Mouse (Mus musculus) liver, adult 10 weeks (tissue): ENCODE data around the gene Tsc22d1. TPM values are rescaled to one million over a fixed set of nuclear protein-coding genes. Genes with fewer than 3 reads are reported as not detected.

Source experiments
- polyA plus RNA-seq: library from polyadenylated mRNA; stranded (reverse); fragments of 350-450 nt; fragmentation: Illumina TruSeq; extraction: RNeasy Lipid Tissue Mini Kit (QIAGEN cat#74804); gene quantifications from one replicate; pipeline ENCODE4 v1.2.3, GENCODE M21; 2014; ENCODE audit warnings: low read depth, low replicate concordance

Tsc22d1 gene
- polyA plus RNA-seq, result 81.7 TPM

DNA sequence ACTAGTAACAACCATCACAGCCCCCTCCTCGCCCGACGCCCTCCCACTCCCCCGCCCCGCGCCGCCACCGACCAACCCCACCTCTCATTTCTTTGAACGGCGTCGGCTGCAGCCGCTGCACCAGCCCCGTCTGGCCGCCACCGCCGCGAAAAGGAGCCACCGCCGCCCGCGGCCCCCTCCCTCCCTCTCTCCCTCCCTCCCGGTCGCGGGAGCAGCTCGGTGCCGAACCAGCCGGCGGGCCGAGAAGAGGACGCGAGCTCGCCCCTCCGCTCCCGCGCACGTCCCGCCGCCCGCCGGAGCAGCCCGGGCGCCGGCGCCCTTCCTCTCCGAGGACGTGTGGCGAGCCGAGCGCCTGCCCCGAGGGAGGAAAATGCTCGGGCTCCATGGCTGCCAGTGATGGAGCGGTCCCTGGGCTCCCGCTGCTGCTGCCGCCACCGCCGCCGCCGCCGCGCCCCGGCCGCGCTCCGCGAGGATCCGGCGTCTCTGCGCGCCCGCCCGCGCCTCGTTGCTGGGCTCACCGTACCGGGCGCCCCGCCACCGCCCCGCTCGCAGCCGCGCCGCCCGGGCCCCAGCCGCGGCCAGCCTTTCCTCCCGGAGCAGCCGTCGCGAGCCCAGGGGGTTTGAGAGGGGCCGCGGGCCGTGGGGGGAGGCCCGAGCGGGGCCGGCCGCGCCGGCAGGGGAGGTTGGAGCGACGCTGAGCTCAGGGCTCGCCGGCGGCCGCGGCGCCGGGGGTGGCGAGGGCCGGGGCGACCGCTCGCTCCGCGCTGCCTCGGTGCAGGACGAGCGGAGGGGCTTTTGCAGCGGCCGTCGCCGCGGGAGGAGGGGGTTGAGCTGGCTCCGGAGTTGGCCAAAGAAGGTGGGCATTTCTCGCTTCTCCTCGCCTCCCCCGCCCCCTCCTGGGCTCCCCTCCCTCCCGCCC is at the start of gene Tsc22d1:
Gene Tsc22d1 (plus strand): TSS at position 100 of the 919 bp plus-strand sequence.

DNA sequence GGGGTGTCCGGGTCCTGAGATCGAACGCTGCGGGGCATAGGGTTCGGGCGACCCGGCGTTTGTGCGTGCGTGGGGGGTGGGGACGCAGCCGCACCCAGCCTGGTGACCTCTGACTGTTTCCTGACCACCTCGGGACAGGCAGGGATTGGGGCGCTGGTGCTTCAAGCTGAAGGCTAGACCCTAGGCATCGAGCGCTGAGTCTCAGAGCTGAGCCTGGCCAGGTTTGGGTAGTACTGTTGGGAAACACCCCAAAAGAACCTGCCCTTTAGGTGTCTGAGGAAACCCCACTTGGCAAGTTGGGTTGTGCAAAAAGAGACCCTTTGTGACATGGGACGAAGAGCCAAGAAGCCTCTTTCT is 142.1 kb downstream of the Tsc22d1 start, which contains the start of gene Serp2:
Gene Serp2 (minus strand): TSS at position 38 of the 357 bp plus-strand sequence.

Other genes with a start within 250 kb of the Tsc22d1 start
- not detected for gene Serp2, start 141.9 kb downstream of the Tsc22d1 start, polyA plus RNA-seq